Mouse (Mus musculus) heart, embryonic 11.5 days (tissue): Measurements from ENCODE around the gene Cpsf3. TPM values are rescaled to one million over a fixed set of nuclear protein-coding genes. Genes with fewer than 3 reads are reported as not detected.

ENCODE experiments used
- ATAC-seq: fragments of 200-750 bp; cut with Nextera tagmentation; replicated peaks from 2 replicates; pipeline ENCODE4 v1.8.0; 2017; ENCODE audit warnings: moderate library complexity; ENCODE audit not compliant: insufficient number of reproducible peaks, low FRiP score, low TSS enrichment
- H3K27ac ChIP-seq: fragments of 300-500 bp; sonication (generic); 2 replicates; pipeline ENCODE4 v1.5.1; 2014; ENCODE audit warnings: mild to moderate bottlenecking, low read depth, low read length
- H3K27me3 ChIP-seq: fragments of 300-500 bp; sonication (generic); 2 replicates; pipeline ENCODE4 v1.6.1; 2014; ENCODE audit warnings: mild to moderate bottlenecking, low read length, mixed read lengths; ENCODE audit not compliant: control insufficient read depth, insufficient read depth
- H3K36me3 ChIP-seq: fragments of 300-500 bp; sonication (generic); 2 replicates; pipeline ENCODE4 v1.6.1; 2014; ENCODE audit warnings: mild to moderate bottlenecking, low read length, moderate library complexity, mixed read lengths; ENCODE audit not compliant: control insufficient read depth, insufficient read depth
- H3K4me1 ChIP-seq: fragments of 300-500 bp; sonication (generic); 2 replicates; pipeline ENCODE4 v1.6.1; 2014; ENCODE audit warnings: low read length; ENCODE audit not compliant: control insufficient read depth, insufficient read depth
- H3K4me2 ChIP-seq: fragments of 300-500 bp; sonication (generic); 2 replicates; pipeline ENCODE4 v1.6.1; 2014; ENCODE audit warnings: mild to moderate bottlenecking, moderate library complexity
- H3K4me3 ChIP-seq: fragments of 300-500 bp; sonication (generic); 2 replicates; pipeline ENCODE4 v1.5.1; 2014; ENCODE audit warnings: low read depth, low read length
- H3K9ac ChIP-seq: fragments of 300-500 bp; sonication (generic); 2 replicates; pipeline ENCODE4 v1.6.1; 2014; ENCODE audit warnings: mild to moderate bottlenecking, low read depth, low read length, moderate library complexity
- H3K9me3 ChIP-seq: fragments of 300-500 bp; sonication (generic); replicated peaks from 2 replicates; pipeline ENCODE4 v1.6.1; 2016; ENCODE audit warnings: low read length; ENCODE audit not compliant: control insufficient read depth
- WGBS: fragments of 180-500 bp; shearing (Covaris S2); extraction: QIAGEN DNeasy Blood & Tissue Kit; methylation state at CpG from one replicate; pipeline ENCODE4 v1.1.7; 2014; ENCODE audit not compliant: insufficient replicate concordance; 5-methylcytosine and 5-hydroxymethylcytosine counted together
- polyA plus RNA-seq: library from polyadenylated mRNA; unstranded; fragments of >200 nt; fragmentation: Nextera tagmentation; extraction: Ambion mirVana; gene quantifications from 2 replicates; pipeline ENCODE4 v1.2.1, GENCODE M21; 2014

Cpsf3 gene
- polyA plus RNA-seq, 1 experiment from 2014 or later: 80.7 TPM

DNA sequence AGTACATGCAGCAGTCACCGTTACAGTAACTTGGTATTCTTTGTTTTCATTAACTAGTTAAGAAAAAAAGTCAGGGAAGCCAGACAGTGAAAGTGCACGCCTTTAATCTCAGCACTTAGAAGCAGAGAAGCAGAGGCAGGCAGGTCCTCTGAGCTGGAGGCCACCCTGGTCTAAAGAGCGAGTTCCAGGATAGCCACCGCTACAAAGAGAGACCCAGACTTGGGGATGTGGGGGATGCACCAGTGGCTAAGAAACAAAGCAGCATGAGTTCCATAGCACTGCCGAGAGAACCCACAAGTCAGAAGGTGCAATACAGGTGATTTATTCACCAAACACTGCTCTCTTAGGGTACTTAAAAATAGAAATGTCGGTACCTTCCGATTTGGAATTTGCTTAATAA, 47.8 kb downstream of the Cpsf3 start:
- Histone ChIP-seq H3K27me3 (no peaks in the 10 kb centered on the region), H3K4me2 (no peak overlapping the region), H3K9ac (no peak overlapping the region), H3K36me3 (peaks cover 22% of the 10 kb centered on the region), H3K4me1 (0 out of 2 replicates have a peak, but pooled peaks cover 2% of the 10 kb centered on the region), H3K9me3 (no peaks in the 10 kb centered on the region), H3K27ac (no peak overlapping the region), H3K4me3 (no peak overlapping the region)
- 92% methylated on average over 7 of the region's 7 CpGs for WGBS
- no peak for ATAC-seq

DNA sequence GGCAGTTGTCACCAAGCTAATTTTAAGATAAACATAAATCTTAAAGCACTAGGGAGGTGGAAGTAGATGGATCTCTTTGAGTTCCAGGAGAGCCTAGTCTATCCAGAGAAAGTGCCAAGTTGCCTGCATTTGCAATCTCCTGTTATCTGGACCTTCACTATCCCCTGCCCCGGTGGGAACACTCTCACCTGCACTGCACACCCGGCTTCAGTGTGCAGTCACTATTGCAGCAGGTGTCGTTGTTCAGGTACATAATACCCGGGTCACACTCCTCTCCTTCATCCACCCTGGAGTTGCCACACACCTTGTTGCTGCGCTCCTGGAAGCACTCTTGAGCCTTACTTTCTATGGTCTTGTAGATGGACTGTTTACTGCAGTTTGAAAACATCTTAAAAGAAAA, 48.6 kb downstream of the Cpsf3 start:
- Histone ChIP-seq H3K27ac (no peak overlapping the region), H3K4me1 (0 out of 2 replicates have a peak, but pooled peaks cover 2% of the 10 kb centered on the region), H3K4me2 (no peak overlapping the region), H3K27me3 (no peaks in the 10 kb centered on the region), H3K4me3 (no peak overlapping the region), H3K36me3 (peaks cover 22% of the 10 kb centered on the region), H3K9me3 (no peaks in the 10 kb centered on the region), H3K9ac (no peak overlapping the region)
- ATAC-seq: no peak
- 91% methylated on average over 5 of the region's 5 CpGs for WGBS

DNA sequence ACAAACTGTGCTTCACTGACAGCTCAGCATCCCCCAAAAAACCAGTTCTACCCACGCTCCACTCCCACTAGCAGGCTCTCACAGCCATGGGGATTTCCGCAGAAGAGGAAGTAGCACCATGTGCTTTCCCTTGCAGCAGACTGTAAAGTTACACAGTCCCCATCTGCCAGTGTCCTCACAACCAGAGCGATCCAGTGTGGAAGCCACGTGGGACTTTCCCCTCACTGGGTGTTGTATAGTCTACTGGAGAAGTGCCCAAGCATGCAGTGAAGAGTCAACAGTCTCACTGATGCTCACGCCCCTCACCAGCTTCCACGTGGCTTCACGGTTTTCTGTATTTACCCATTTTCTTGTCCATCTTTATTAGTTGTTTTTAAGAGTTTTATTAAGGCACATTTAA, 50.7 kb downstream of the Cpsf3 start:
- no peak overlapping the region for H3K4me2 ChIP-seq
- no peaks in the 10 kb centered on the region for H3K9me3 ChIP-seq
- 95% methylated on average over 7 of the region's 7 CpGs for WGBS
- ATAC-seq: no peak
- peaks cover 27% of the 10 kb centered on the region for H3K36me3 ChIP-seq
- H3K4me3 ChIP-seq: no peak overlapping the region
- no peak overlapping the region for H3K27ac ChIP-seq
- H3K27me3 ChIP-seq: no peaks in the 10 kb centered on the region
- H3K4me1 ChIP-seq: no peaks in the 10 kb centered on the region
- no peak overlapping the region for H3K9ac ChIP-seq

DNA sequence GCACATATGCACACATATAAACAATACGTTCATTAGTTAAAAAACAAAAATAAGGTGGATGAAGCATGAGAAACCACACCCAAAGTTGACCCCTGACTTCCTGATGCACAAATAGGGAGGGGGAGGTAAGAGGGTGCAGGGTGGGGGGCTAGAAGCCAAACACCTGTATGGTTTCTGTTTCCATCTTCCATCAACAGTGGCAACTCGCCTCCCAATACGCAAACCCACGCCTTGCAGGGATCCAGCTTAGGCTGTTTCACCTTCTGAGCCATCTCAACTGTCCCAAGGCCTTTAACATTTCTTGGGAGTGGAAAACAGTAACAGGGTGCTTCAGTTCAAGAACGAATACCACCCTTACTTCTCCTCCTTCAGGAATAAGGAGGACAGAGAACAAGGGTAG, 52.0 kb downstream of the Cpsf3 start:
- Histone ChIP-seq H3K4me2 (no peak overlapping the region), H3K4me1 (no peaks in the 10 kb centered on the region), H3K27ac (no peak overlapping the region), H3K4me3 (no peak overlapping the region), H3K9ac (no peak overlapping the region), H3K36me3 (peaks cover 22% of the 10 kb centered on the region), H3K27me3 (no peaks in the 10 kb centered on the region), H3K9me3 (no peaks in the 10 kb centered on the region)
- 93% methylated on average over 5 of the region's 5 CpGs for whole genome bisulfite sequencing
- no peak for ATAC-seq

DNA sequence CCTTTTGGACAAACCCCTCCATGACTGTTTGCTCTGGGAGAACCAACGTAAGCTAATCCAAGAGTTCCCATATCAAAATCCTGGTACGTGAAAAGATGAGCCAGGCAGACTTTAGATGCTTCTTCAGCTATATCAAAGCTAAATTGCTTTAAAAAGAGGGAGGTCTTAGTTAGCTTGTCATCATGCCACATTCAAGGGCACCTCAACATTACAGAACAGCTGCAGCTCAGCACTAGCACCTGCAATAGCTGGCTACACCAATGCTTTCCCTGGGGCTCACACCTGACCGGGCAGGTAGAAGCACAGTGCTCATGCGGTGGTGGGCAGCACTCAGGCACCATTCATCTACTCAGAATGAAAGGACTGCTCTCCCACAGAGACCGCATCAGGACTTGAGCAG, 55.5 kb downstream of the Cpsf3 start:
- Histone ChIP-seq H3K4me2 (no peak overlapping the region), H3K27me3 (no peaks in the 10 kb centered on the region), H3K9me3 (no peaks in the 10 kb centered on the region), H3K36me3 (peaks cover 16% of the 10 kb centered on the region), H3K27ac (no peak overlapping the region), H3K9ac (no peak overlapping the region), H3K4me1 (no peaks in the 10 kb centered on the region), H3K4me3 (no peak overlapping the region)
- no peak for ATAC-seq
- 92% methylated on average over 5 of the region's 5 CpGs for WGBS

DNA sequence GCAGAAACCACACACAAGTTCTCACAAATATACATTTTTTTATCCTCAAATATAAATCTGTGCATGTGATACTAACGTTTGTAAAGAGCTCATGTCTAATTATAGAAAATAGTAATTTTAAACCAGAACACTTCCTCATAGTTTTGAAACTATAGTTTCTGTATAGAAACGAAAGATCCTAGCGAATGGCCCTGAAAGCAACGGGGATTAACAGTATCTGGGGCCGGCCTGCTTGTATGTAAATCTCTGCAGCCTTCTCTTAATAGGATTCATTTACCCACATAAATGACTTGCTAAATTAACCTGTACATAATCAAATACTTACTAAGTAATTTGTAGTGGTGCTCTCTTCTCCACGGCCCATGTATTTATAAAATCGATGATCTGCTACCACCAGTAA, 61.8 kb downstream of the Cpsf3 start:
- WGBS: 92% methylated on average over 7 of the region's 7 CpGs
- Histone ChIP-seq H3K4me2 (no peak overlapping the region), H3K36me3 (peaks cover 17% of the 10 kb centered on the region)

DNA sequence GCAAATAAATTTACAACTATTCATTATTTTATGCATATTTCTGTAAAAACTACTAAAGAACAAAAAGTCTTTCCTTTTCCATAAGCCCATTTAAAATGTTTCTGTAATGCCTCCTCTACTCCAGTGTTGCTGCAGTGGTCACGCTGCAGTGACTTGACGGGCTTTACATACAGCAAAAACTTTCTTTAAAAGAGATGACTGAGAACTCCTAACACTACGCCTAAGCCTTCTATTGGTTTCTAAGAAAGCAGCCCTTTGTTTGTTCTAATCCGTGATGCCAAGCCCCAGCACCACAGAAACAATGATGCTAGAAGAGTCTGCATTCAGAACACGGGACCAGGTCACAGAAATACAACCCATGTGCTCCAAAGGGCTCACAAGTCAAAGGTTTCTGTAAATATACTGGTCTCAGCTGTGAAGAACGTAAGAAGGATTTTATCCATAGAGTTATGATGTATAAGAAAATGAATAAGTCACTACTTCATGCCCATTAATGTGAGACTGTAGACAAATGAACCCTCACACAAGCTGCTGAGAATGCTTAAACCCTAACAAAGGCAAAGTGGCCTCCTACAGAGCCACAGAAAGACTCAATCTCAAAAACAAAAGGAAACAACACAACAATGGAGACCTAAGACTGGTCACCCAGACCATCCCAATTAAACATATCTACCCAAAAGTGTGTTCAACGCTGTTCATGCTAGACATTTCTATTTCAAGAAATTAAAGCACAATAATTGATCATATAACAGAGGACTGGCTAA, 65.1 kb downstream of the Cpsf3 start:
- no peaks in the 10 kb centered on the region for H3K4me1 ChIP-seq
- H3K27me3 ChIP-seq: no peaks in the 10 kb centered on the region
- no peak overlapping the region for H3K4me2 ChIP-seq
- peaks cover 32% of the 10 kb centered on the region for H3K36me3 ChIP-seq
- no peak overlapping the region for H3K27ac ChIP-seq
- WGBS: 90% methylated on average over 7 of the region's 7 CpGs
- H3K9ac ChIP-seq: no peak overlapping the region
- no peak overlapping the region for H3K4me3 ChIP-seq
- H3K9me3 ChIP-seq: 0 out of 2 replicates have a peak, but pooled peaks cover 3% of the 10 kb centered on the region
- ATAC-seq: no peak

More for the DNA sequence above, 61.8 kb downstream of the Cpsf3 start:
- no peaks in the 10 kb centered on the region for H3K27me3 ChIP-seq
- no peak overlapping the region for H3K9ac ChIP-seq
- no peak overlapping the region for H3K4me3 ChIP-seq
- H3K27ac ChIP-seq: no peak overlapping the region
- 0 out of 2 replicates have a peak, but pooled peaks cover 3% of the 10 kb centered on the region for H3K9me3 ChIP-seq
- ATAC-seq: no peak
- no peaks in the 10 kb centered on the region for H3K4me1 ChIP-seq

DNA sequence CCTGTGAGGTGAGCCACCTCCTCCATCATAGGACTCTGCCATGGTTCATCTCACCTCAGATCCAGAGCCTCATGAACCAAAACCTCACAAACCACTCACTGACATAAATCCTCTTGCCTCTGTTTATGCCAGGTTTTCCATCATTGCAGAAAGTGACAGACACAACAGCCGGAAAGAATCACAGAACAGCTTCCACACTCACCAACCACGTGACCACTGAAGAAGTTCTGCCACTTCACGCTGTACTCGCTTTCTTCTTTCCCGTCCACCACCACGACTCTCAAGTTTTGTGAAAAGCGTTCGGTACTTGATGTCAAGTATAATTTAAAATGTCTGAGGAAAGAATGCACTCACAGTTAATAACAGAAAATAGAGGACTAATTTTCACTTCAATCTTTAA, 68.5 kb downstream of the Cpsf3 start:
- Histone ChIP-seq H3K4me1 (no peaks in the 10 kb centered on the region), H3K4me2 (no peak overlapping the region), H3K36me3 (peaks cover 32% of the 10 kb centered on the region), H3K27me3 (no peaks in the 10 kb centered on the region), H3K4me3 (no peak overlapping the region), H3K9ac (no peak overlapping the region), H3K9me3 (0 out of 2 replicates have a peak, but pooled peaks cover 3% of the 10 kb centered on the region), H3K27ac (no peak overlapping the region)
- ATAC-seq: no peak
- 92% methylated on average over 8 of the region's 8 CpGs for WGBS

DNA sequence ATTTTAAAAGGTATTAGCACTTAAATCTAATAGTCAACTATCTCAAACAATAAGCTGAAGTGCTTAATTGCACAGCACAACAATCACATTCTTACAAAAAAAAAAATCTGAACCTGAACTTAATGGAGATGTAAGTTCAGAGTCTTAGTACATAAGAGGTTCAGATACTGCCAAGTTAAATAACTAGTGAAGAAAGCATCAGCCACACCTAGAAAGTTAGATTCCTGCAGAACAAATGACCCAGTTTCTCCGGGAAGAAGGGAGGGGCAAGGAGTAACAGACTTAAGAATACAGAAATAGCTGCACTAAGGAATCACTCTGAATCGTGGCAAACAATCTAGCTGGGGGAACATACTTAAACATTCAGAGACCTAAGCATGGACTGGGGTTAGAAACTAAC, 77.5 kb downstream of the Cpsf3 start:
- no peak overlapping the region for H3K4me3 ChIP-seq
- H3K4me2 ChIP-seq: no peak overlapping the region
- H3K9me3 ChIP-seq: no peaks in the 10 kb centered on the region
- H3K9ac ChIP-seq: no peak overlapping the region
- no peaks in the 10 kb centered on the region for H3K36me3 ChIP-seq
- no peak overlapping the region for H3K27ac ChIP-seq
- no peak for ATAC-seq
- no peaks in the 10 kb centered on the region for H3K27me3 ChIP-seq
- no peaks in the 10 kb centered on the region for H3K4me1 ChIP-seq
- 75% methylated on average over 2 of the region's 2 CpGs for WGBS
